Mouse (Mus musculus) embryonic facial prominence, embryonic 13.5 days (tissue): Measurements from ENCODE around the gene E130114P18Rik. TPM values are rescaled to one million over a fixed set of nuclear protein-coding genes. Genes with fewer than 3 reads are reported as not detected.

Experiments
- ATAC-seq: fragments of 200-750 bp; cut with Nextera tagmentation; 2 replicates; pipeline ENCODE4 v1.8.0; 2017; ENCODE audit warnings: low read depth; ENCODE audit not compliant: insufficient number of reproducible peaks, insufficient read depth, low FRiP score, low TSS enrichment
- H3K27ac ChIP-seq: fragments of 300-500 bp; sonication (generic); 2 replicates; pipeline ENCODE4 v1.5.1; 2015; ENCODE audit warnings: moderate library complexity, mild to moderate bottlenecking, inconsistent platforms
- H3K27me3 ChIP-seq: fragments of 300-500 bp; sonication (generic); 2 replicates; pipeline ENCODE4 v1.6.1; 2015; ENCODE audit warnings: mild to moderate bottlenecking, inconsistent platforms
- H3K36me3 ChIP-seq: fragments of 300-500 bp; sonication (generic); 2 replicates; pipeline ENCODE4 v1.6.1; 2015; ENCODE audit warnings: mild to moderate bottlenecking, inconsistent platforms
- H3K4me1 ChIP-seq: fragments of 300-500 bp; sonication (generic); 2 replicates; pipeline ENCODE4 v1.6.1; 2015; ENCODE audit warnings: inconsistent platforms
- H3K4me2 ChIP-seq: fragments of 300-500 bp; sonication (generic); 2 replicates; pipeline ENCODE4 v1.6.1; 2015; ENCODE audit warnings: moderate library complexity, mild to moderate bottlenecking, inconsistent platforms
- H3K4me3 ChIP-seq: fragments of 300-500 bp; sonication (generic); 2 replicates; pipeline ENCODE4 v1.5.1; 2015; ENCODE audit warnings: mild to moderate bottlenecking, inconsistent platforms
- H3K9ac ChIP-seq: fragments of 300-500 bp; sonication (generic); 2 replicates; pipeline ENCODE4 v1.6.1; 2015; ENCODE audit warnings: mild to moderate bottlenecking, inconsistent platforms
- H3K9me3 ChIP-seq: fragments of 300-500 bp; sonication (generic); 2 replicates; pipeline ENCODE4 v1.6.1; 2016; ENCODE audit warnings: inconsistent platforms
- WGBS: fragments of 180-500 bp; shearing (Covaris S2); methylation state at CpG from one replicate; pipeline ENCODE4 v1.1.7; 2015; ENCODE audit warnings: mixed read lengths; 5-methylcytosine and 5-hydroxymethylcytosine counted together
- polyA plus RNA-seq: library from polyadenylated mRNA; unstranded; fragments of >200 nt; fragmentation: Nextera tagmentation; extraction: Ambion mirVana; gene quantifications from 2 replicates; pipeline ENCODE4 v1.2.1, GENCODE M21; 2015

E130114P18Rik gene
- polyA plus RNA-seq, 1 experiment from 2014 or later: 5.0 TPM

DNA sequence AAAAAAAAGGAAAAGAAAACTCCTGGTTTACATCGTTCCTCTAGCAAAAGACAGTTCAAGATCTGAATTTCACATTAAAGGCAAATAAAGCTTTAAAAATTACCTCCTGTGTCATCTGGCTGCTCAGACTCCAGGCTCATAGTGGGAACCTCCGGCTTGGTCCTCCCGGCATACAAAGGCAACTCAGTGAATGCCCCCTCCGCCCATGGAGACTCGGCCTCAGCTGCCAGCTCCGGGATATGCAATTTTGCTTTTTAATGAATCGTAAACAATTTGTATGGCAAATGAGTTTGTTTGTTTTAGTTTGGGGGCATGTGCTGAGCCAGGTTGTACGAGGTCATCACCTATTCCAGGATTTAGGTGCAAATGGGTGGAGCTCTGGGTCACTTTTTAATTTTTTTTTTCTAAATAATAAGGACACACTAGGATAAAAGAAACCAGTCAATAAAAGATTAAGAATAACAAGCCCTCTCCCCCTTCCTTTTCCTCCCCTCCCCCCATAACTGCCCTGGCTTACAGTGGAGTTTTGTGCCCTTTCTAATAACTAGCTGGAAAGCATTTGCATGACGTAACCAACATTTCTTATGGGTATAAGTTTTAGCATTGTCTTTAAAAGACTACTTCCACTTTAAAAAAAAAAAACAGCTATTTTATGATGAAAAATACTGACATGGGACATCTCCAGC lies 193.3 kb downstream of the E130114P18Rik start:
- no peaks in the 10 kb centered on the region for H3K36me3 ChIP-seq
- peak overlapping the region; percentile 37 for H3K4me3 ChIP-seq
- WGBS: 28% methylated on average over 9 of the region's 9 CpGs
- ATAC-seq: no peak
- H3K27ac ChIP-seq: peak overlapping the region; percentile 57
- H3K4me2 ChIP-seq: peak overlapping the region; percentile 55
- H3K27me3 ChIP-seq: peaks cover 10% of the 10 kb centered on the region
- peaks cover 14% of the 10 kb centered on the region for H3K4me1 ChIP-seq
- no peaks in the 10 kb centered on the region for H3K9me3 ChIP-seq
- peak overlapping the region; percentile 57; the same call in 1 of the 2 replicates for H3K9ac ChIP-seq

DNA sequence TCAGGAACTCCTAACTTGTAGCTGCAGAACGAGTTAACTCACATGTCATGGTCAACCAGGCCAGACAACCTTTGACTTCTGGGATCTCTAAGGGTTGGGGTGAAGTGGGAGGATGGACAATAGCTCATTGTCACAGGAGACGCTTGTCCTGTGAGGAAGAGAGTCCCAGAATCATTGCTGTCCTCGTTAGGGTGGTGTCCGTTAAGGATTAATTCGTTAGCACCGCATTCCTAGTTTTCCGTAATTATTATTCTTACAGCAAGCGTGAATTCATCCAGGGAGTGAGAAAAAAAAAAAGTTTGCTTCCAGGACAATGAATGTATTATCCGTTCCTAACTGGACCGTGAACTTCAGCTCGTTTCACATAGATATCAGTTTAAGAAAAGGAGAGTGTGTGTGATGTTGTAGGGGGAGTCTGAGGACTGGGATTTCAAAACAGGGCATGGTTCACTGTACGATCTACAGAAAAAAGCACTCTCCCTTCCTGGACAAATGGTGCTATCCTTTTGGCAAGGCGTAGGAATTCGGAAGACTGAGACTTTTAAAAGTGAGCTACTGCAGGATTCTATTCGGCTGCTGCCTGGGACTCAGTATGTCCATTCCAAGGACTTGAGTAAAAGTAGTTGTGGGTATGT lies 195.0 kb downstream of the E130114P18Rik start:
- Histone ChIP-seq H3K9ac (peak overlapping the region; percentile 68), H3K4me2 (peak overlapping the region; percentile 55), H3K4me1 (peaks cover 30% of the 10 kb centered on the region), H3K36me3 (no peaks in the 10 kb centered on the region), H3K27ac (peak overlapping the region; percentile 80), H3K4me3 (peak overlapping the region; percentile 37), H3K27me3 (peaks cover 12% of the 10 kb centered on the region), H3K9me3 (no peaks in the 10 kb centered on the region)
- WGBS: 17% methylated on average over 15 of the region's 15 CpGs
- no peak for ATAC-seq

DNA sequence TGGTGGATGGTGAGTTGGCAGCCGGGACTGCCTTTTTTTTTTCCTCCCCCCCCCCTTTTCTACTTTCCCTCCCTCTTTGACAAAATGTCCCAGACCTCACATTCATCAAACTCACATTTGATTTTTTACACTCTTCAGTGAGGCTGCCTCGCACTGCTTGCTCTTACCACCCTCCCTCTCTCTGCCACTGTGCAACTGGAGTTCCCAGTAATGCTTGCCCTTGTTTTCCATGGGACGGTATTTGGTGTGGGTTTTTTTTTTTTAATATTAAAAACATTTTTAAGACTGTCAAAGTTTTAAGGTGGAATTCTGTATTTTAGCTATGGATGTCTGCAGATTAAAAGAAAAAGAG lies 195.8 kb downstream of the E130114P18Rik start:
- H3K9ac ChIP-seq: peak overlapping the region; percentile 68
- no peak for ATAC-seq
- H3K4me2 ChIP-seq: peak overlapping the region; percentile 55
- peaks cover 35% of the 10 kb centered on the region for H3K4me1 ChIP-seq
- H3K27me3 ChIP-seq: peaks cover 10% of the 10 kb centered on the region
- H3K4me3 ChIP-seq: peak overlapping the region; percentile 37
- no peaks in the 10 kb centered on the region for H3K9me3 ChIP-seq
- H3K27ac ChIP-seq: peak overlapping the region; percentile 80
- H3K36me3 ChIP-seq: no peaks in the 10 kb centered on the region
- WGBS: 15% methylated on average over 3 of the region's 3 CpGs

DNA sequence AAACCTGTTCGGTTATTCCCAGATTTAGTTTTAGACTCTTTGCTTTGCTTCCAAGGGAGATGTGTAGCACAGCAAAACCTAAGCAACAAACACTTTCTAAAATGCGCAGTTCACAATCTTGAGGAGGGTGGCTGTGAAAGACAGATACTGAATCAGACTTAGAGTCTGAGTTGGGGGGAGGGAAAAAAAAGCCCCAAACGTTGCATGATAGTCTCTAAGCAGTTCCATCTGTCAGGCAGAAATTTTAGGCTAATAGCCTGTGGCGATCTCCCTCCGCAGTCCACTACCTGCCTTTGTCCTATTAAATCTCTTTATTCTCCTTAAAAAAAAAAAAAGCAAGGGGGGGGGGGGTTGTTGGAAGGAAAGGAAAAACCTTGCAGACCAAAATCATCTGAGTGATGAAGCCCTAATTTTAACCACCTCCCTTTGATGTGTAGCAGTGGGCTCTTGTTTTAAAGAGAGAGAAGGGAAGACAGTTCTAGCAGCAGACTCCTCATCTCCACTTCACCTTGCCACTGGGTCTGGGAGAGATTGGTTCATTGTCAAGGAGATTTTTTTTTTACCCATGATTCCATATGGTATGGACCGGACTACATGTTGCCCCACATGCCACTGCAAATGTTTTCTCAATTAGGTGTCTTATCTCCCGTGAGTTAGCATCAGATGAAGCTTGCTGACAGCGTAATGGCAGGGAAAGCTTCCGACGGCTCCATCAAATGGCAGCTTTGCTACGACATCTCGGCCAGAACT lies 196.4 kb downstream of the E130114P18Rik start:
- Histone ChIP-seq H3K9ac (peak overlapping the region; percentile 68), H3K4me2 (peak overlapping the region; percentile 55), H3K4me3 (peak overlapping the region; percentile 37), H3K27me3 (peaks cover 8% of the 10 kb centered on the region; the same call in 1 of the 2 replicates), H3K4me1 (peaks cover 34% of the 10 kb centered on the region), H3K27ac (peak overlapping the region; percentile 80), H3K36me3 (no peaks in the 10 kb centered on the region), H3K9me3 (no peaks in the 10 kb centered on the region)
- 10% methylated on average over 12 of the region's 12 CpGs for WGBS
- ATAC-seq: no peak

DNA sequence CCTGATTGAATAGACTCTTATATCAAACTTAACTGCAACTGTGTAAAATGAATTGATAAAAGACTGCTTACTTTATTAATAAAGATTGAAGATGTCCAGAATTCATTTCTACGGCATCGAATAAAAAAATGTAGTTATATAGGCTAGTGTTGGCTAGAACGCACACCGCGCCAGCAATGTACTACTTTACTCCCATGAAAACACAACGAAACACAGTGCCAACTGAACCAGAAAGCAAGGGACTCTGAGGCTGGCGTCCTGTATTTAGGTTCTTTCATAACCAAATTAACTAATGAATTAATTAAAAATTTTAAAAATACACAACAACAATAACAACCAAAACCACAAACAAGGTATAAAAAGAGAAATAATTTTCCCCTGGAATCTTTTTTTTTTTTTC lies 197.0 kb downstream of the E130114P18Rik start:
- H3K4me1 ChIP-seq: peaks cover 36% of the 10 kb centered on the region
- 76% methylated on average over 7 of the region's 7 CpGs for WGBS
- H3K4me2 ChIP-seq: no peak overlapping the region
- H3K9ac ChIP-seq: no peak overlapping the region
- H3K27ac ChIP-seq: no peak overlapping the region
- H3K36me3 ChIP-seq: no peaks in the 10 kb centered on the region
- H3K27me3 ChIP-seq: peaks cover 8% of the 10 kb centered on the region; the same call in 1 of the 2 replicates
- H3K4me3 ChIP-seq: no peak overlapping the region
- no peak for ATAC-seq
- H3K9me3 ChIP-seq: no peaks in the 10 kb centered on the region

DNA sequence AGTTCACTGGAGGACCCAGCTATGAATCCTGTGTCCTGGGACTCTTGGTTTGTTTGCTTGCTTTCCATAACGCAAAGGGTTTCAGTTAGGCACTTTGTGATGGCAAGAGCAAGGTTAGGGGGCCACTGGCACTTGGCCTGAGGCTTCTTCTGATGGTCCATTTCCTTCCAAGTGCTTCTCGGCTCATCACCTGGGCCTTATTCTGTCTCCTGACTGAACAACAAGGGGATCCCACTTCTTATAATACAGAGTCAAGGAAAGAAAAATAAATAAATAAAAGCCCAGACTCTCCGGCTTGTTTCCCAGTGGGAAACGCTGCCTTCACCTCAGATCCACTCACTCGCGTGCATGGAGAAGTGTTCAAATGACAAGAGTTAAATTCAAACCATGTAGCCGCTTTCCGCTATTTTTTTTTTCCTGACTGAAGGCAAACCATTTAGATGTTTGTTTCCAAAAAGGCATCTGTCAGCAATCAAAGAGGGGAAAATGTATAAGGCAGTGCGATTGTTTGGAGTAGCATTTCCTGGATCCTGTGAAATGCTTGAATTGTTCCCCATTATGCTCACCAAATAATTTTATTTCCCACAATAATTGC lies 199.2 kb downstream of the E130114P18Rik start:
- Histone ChIP-seq H3K9ac (no peak overlapping the region), H3K27me3 (peaks cover 8% of the 10 kb centered on the region; the same call in 1 of the 2 replicates), H3K4me2 (peak overlapping the region; percentile 16), H3K9me3 (no peaks in the 10 kb centered on the region), H3K27ac (0 out of 2 replicates have a peak overlapping the region, but pooled peaks have one; percentile 55), H3K4me3 (no peak overlapping the region), H3K4me1 (peaks cover 46% of the 10 kb centered on the region), H3K36me3 (no peaks in the 10 kb centered on the region)
- ATAC-seq: no peak
- 26% methylated on average over 9 of the region's 9 CpGs for WGBS

DNA sequence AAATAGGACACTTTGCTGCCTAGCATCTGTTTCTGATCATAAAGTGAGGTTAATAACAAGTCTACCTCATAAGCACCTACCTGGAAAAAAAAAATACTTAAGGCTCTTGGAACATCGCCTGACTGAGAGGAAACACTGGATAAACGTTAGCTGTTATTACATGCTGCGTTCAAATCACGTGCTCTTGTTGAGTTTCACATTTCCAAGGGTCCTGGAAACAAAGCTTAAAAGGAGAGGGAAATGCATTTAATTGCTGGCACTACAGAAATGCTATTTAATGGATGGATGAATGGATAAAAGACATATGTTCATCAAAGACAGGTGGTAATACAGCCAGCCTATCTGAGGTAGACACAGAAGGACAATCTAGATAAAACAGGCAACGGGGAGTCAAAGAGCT lies 200.4 kb downstream of the E130114P18Rik start:
- Histone ChIP-seq H3K9ac (no peak overlapping the region), H3K27ac (peak overlapping the region; percentile 44; the same call in 1 of the 2 replicates), H3K9me3 (no peaks in the 10 kb centered on the region), H3K4me1 (peaks cover 46% of the 10 kb centered on the region), H3K36me3 (no peaks in the 10 kb centered on the region), H3K4me2 (no peak overlapping the region), H3K4me3 (no peak overlapping the region), H3K27me3 (peaks cover 8% of the 10 kb centered on the region; the same call in 1 of the 2 replicates)
- ATAC-seq: no peak
- WGBS: 16% methylated on average over 5 of the region's 5 CpGs

DNA sequence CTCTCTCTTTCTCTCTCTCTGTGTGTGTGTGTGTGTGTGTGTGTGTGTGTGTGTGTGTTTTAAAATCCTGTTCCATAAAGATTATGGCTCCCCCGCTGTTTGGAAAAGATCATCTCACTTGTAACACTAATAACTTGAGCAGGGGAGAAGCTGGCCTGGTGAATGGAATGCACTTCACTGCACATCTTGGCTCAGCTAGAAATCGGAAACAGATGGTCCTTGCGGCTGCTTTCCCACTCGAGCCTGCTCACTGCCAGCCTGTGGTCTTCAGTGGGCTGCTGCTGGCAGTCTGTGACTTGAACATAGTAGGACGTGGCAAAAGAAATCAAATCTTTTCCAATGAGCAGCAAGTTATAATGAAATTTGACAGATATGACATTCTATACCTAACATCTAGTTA lies 202.4 kb downstream of the E130114P18Rik start:
- Histone ChIP-seq H3K4me2 (peak overlapping the region; percentile 41), H3K27me3 (peaks cover 2% of the 10 kb centered on the region; the same call in 1 of the 2 replicates), H3K36me3 (no peaks in the 10 kb centered on the region), H3K9ac (no peak overlapping the region), H3K4me3 (no peak overlapping the region), H3K4me1 (peaks cover 46% of the 10 kb centered on the region), H3K27ac (peak overlapping the region; percentile 57; the same call in 1 of the 2 replicates), H3K9me3 (no peaks in the 10 kb centered on the region)
- WGBS: 8% methylated on average over 5 of the region's 5 CpGs
- ATAC-seq: peak; percentile 74; the same call in 1 of the 2 replicates

DNA sequence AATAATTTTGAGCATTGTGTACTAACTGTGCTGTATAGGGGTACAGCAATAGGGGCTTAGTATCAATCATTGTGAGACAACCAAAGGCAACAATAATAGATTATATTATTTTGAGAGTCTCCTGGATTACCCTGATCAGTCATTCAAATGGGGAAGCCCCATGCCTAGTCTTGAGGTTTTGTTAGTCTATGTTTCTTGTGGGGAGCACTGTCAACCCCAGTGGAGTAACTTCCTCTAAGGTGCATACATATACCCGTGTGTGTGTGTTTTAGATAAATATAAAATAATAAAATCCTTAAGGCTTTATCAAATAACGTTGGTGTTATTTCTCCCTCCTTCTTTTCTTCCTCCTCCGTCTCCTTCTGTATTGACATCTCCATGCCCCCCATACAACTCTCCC lies 208.6 kb downstream of the E130114P18Rik start:
- WGBS: 69% methylated on average over 3 of the region's 3 CpGs
- H3K27me3 ChIP-seq: no peaks in the 10 kb centered on the region
- no peak overlapping the region for H3K4me3 ChIP-seq
- ATAC-seq: no peak
- peaks cover 4% of the 10 kb centered on the region; the same call in 1 of the 2 replicates for H3K4me1 ChIP-seq
- no peak overlapping the region for H3K9ac ChIP-seq
- H3K9me3 ChIP-seq: no peaks in the 10 kb centered on the region
- H3K27ac ChIP-seq: no peak overlapping the region
- H3K36me3 ChIP-seq: no peaks in the 10 kb centered on the region
- no peak overlapping the region for H3K4me2 ChIP-seq

DNA sequence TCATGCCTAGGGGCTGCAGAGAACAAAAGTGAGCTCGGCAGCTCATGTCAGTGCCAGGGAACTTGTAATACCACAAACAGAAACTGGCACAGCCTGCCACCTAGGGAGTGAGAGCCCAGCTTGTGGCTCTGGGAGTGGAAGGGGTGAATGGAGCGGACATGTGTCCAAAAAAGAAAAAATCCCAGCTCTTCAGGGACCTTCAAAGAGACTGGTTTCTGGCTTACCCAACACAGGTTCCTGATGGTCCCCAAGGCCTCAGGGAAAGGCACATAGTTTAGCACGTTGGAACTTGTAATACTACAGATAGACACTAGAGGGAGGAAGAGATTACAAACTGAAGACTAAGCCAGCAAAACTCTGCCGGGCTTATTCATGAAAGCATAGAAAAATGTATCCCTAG lies 213.2 kb downstream of the E130114P18Rik start:
- Histone ChIP-seq H3K36me3 (no peaks in the 10 kb centered on the region), H3K4me3 (no peak overlapping the region), H3K9ac (no peak overlapping the region), H3K4me1 (no peaks in the 10 kb centered on the region), H3K9me3 (no peaks in the 10 kb centered on the region), H3K4me2 (no peak overlapping the region), H3K27me3 (no peaks in the 10 kb centered on the region), H3K27ac (no peak overlapping the region)
- 33% methylated on average over 4 of the region's 4 CpGs for WGBS
- no peak for ATAC-seq

DNA sequence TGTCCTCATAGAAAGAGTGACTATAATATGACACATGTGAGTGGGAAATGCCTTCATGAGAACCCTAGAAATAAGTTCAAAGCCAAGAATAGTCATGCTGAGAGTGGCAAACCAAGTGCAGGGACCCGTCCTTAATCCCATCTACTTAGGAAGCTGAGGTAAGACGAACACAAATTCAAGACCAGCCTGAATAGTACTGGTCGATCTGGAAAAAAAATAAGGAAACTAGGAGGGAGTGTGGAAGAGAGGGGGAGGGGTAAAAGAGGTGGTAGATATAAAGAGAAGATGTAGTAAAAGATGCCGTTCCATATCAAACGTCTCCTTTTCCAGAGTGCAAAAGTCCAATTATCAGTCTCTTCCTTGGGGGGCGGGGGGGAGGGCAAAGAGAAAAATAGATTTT lies 213.7 kb downstream of the E130114P18Rik start:
- no peak overlapping the region for H3K4me2 ChIP-seq
- no peak for ATAC-seq
- H3K36me3 ChIP-seq: no peaks in the 10 kb centered on the region
- 80% methylated on average over 6 of the region's 6 CpGs for WGBS
- no peak overlapping the region for H3K9ac ChIP-seq
- H3K27me3 ChIP-seq: no peaks in the 10 kb centered on the region
- H3K4me1 ChIP-seq: no peaks in the 10 kb centered on the region
- H3K27ac ChIP-seq: no peak overlapping the region
- H3K9me3 ChIP-seq: no peaks in the 10 kb centered on the region
- H3K4me3 ChIP-seq: no peak overlapping the region
